Mouse (Mus musculus): ENCODE measurements around the gene Mbl2. TPM values are rescaled to one million over a fixed set of nuclear protein-coding genes. Genes with fewer than 3 reads are reported as not detected.
A peak's percentile ranks its signal among the peaks of the same experiment; 100 is the strongest.
"Not testable (repeated sequence)": the region's sequence is repeated elsewhere in the genome, so short reads cannot be mapped to it uniquely, and the experiment has no call there.

Mbl2 gene
- 0.14 TPM in 1 of 2 replicates, not detected in the other for polyA plus RNA-seq (2015; fragmentation: Nextera tagmentation; extraction: Ambion mirVana)

GRCm38 (mm10) chr19:30232691-30233090 is at the start of gene Mbl2:
Gene Mbl2, plus strand, starts transcription at chr19:30232942.
- Histone ChIP-seq H3K27ac (ENCODE audit: low read depth, low read length) (no peak within 1 kb of the TSS), H3K9me3 (ENCODE audit: control insufficient read depth, low read length) (no peaks in the 10 kb centered on the region), H3K27me3 (replicated peaks; ENCODE audit: control insufficient read depth, insufficient read depth, low read length) (no peaks in the 10 kb centered on the region), H3K4me3 (ENCODE audit: low read length) (no peak within 1 kb of the TSS), H3K4me1 (ENCODE audit: control insufficient read depth, insufficient read depth, low read depth, low read length) (no peaks in the 10 kb centered on the region), H3K36me3 (ENCODE audit: control insufficient read depth, insufficient read depth, low read length) (no peaks in the 10 kb centered on the region), H3K4me2 (ENCODE audit: low read length) (no peak within 1 kb of the TSS), H3K9ac (ENCODE audit: low read depth, low read length) (no peak within 1 kb of the TSS)
- ATAC-seq: no peak
- WGBS: 89% methylated on average over 3 of the region's 3 CpGs

GRCm38 (mm10) chr19:30185536-30185935 is 47.2 kb upstream of the Mbl2 start:
- ATAC-seq: no peak
- 89% methylated on average over 2 of the region's 2 CpGs for WGBS
- Histone ChIP-seq H3K27me3 (replicated peaks; ENCODE audit: control insufficient read depth, insufficient read depth, low read length) (no peaks in the 10 kb centered on the region), H3K36me3 (ENCODE audit: control insufficient read depth, insufficient read depth, low read length) (no peaks in the 10 kb centered on the region), H3K4me3 (ENCODE audit: low read length) (no peak overlapping the region), H3K4me2 (ENCODE audit: low read length) (no peak overlapping the region), H3K9ac (ENCODE audit: low read depth, low read length) (no peak overlapping the region), H3K9me3 (ENCODE audit: control insufficient read depth, low read length) (peaks cover 4% of the 10 kb centered on the region), H3K27ac (ENCODE audit: low read depth, low read length) (no peak overlapping the region), H3K4me1 (ENCODE audit: control insufficient read depth, insufficient read depth, low read depth, low read length) (no peaks in the 10 kb centered on the region)

GRCm38 (mm10) chr19:30187232-30187631 is 45.5 kb upstream of the Mbl2 start:
- Histone ChIP-seq H3K9me3 (ENCODE audit: control insufficient read depth, low read length) (peaks cover 4% of the 10 kb centered on the region), H3K27me3 (replicated peaks; ENCODE audit: control insufficient read depth, insufficient read depth, low read length) (no peaks in the 10 kb centered on the region), H3K36me3 (ENCODE audit: control insufficient read depth, insufficient read depth, low read length) (no peaks in the 10 kb centered on the region), H3K4me1 (ENCODE audit: control insufficient read depth, insufficient read depth, low read depth, low read length) (no peaks in the 10 kb centered on the region), H3K27ac (ENCODE audit: low read depth, low read length) (no peak overlapping the region), H3K4me2 (ENCODE audit: low read length) (no peak overlapping the region), H3K9ac (ENCODE audit: low read depth, low read length) (no peak overlapping the region), H3K4me3 (ENCODE audit: low read length) (no peak overlapping the region)
- ATAC-seq: no peak
- WGBS: 91% methylated on average over 2 of the region's 2 CpGs

- Histone ChIP-seq H3K27me3 (replicated peaks; ENCODE audit: control insufficient read depth, insufficient read depth, low read length) (no peaks in the 10 kb centered on the region), H3K9me3 (ENCODE audit: control insufficient read depth, low read length) (no peaks in the 10 kb centered on the region; the same call in 1 of the 2 replicates)
Observed at GRCm38 (mm10) chr19:30194999-30195398, 37.7 kb upstream of the Mbl2 start.

GRCm38 (mm10) chr19:30202177-30202576 is 30.6 kb upstream of the Mbl2 start:
- Histone ChIP-seq H3K27ac (ENCODE audit: low read depth, low read length) (no peak overlapping the region), H3K9me3 (ENCODE audit: control insufficient read depth, low read length) (no peaks in the 10 kb centered on the region), H3K9ac (ENCODE audit: low read depth, low read length) (no peak overlapping the region), H3K4me1 (ENCODE audit: control insufficient read depth, insufficient read depth, low read depth, low read length) (no peaks in the 10 kb centered on the region; the same call in 1 of the 2 replicates), H3K4me2 (ENCODE audit: low read length) (no peak overlapping the region), H3K36me3 (ENCODE audit: control insufficient read depth, insufficient read depth, low read length) (no peaks in the 10 kb centered on the region), H3K27me3 (replicated peaks; ENCODE audit: control insufficient read depth, insufficient read depth, low read length) (no peaks in the 10 kb centered on the region), H3K4me3 (ENCODE audit: low read length) (no peak overlapping the region)
- ATAC-seq: no peak
- WGBS: 81% methylated on average over 7 of the region's 7 CpGs

More at GRCm38 (mm10) chr19:30194999-30195398, 37.7 kb upstream of the Mbl2 start:
- Histone ChIP-seq H3K27ac (ENCODE audit: low read depth, low read length) (no peak overlapping the region), H3K36me3 (ENCODE audit: control insufficient read depth, insufficient read depth, low read length) (no peaks in the 10 kb centered on the region), H3K4me1 (ENCODE audit: control insufficient read depth, insufficient read depth, low read depth, low read length) (no peaks in the 10 kb centered on the region), H3K9ac (ENCODE audit: low read depth, low read length) (no peak overlapping the region), H3K4me3 (ENCODE audit: low read length) (no peak overlapping the region), H3K4me2 (ENCODE audit: low read length) (no peak overlapping the region)
- WGBS: 83% methylated on average over 6 of the region's 6 CpGs
- ATAC-seq: no peak

GRCm38 (mm10) chr19:30205159-30205816 is 27.5 kb upstream of the Mbl2 start:
- 19% methylated on average over 12 of the region's 12 CpGs for WGBS
- Histone ChIP-seq H3K4me3 (ENCODE audit: low read length) (no peak overlapping the region), H3K27me3 (replicated peaks; ENCODE audit: control insufficient read depth, insufficient read depth, low read length) (no peaks in the 10 kb centered on the region), H3K9ac (ENCODE audit: low read depth, low read length) (no peak overlapping the region), H3K4me2 (ENCODE audit: low read length) (no peak overlapping the region), H3K9me3 (ENCODE audit: control insufficient read depth, low read length) (no peaks in the 10 kb centered on the region), H3K4me1 (ENCODE audit: control insufficient read depth, insufficient read depth, low read depth, low read length) (no peaks in the 10 kb centered on the region; the same call in 1 of the 2 replicates), H3K27ac (ENCODE audit: low read depth, low read length) (no peak overlapping the region), H3K36me3 (ENCODE audit: control insufficient read depth, insufficient read depth, low read length) (no peaks in the 10 kb centered on the region)
- ATAC-seq: peak; percentile 64; the same call in 1 of the 2 replicates

GRCm38 (mm10) chr19:30205874-30206273 is 26.9 kb upstream of the Mbl2 start:
- H3K27me3 ChIP-seq (replicated peaks; ENCODE audit: control insufficient read depth, insufficient read depth, low read length): no peaks in the 10 kb centered on the region
- H3K4me3 ChIP-seq (ENCODE audit: low read length): no peak overlapping the region
- peak; percentile 27; the same call in 1 of the 2 replicates for ATAC-seq
- no peaks in the 10 kb centered on the region for H3K36me3 ChIP-seq (ENCODE audit: control insufficient read depth, insufficient read depth, low read length)
- H3K9ac ChIP-seq (ENCODE audit: low read depth, low read length): no peak overlapping the region
- no peaks in the 10 kb centered on the region for H3K9me3 ChIP-seq (ENCODE audit: control insufficient read depth, low read length)
- H3K4me2 ChIP-seq (ENCODE audit: low read length): no peak overlapping the region
- no peak overlapping the region for H3K27ac ChIP-seq (ENCODE audit: low read depth, low read length)
- no peaks in the 10 kb centered on the region; the same call in 1 of the 2 replicates for H3K4me1 ChIP-seq (ENCODE audit: control insufficient read depth, insufficient read depth, low read depth, low read length)
- 76% methylated on average over 4 of the region's 4 CpGs for WGBS

- H3K36me3 ChIP-seq (ENCODE audit: control insufficient read depth, insufficient read depth, low read length): no peaks in the 10 kb centered on the region
- no peak overlapping the region for H3K4me2 ChIP-seq (ENCODE audit: low read length)
- H3K27ac ChIP-seq (ENCODE audit: low read depth, low read length): no peak overlapping the region
- no peaks in the 10 kb centered on the region for H3K9me3 ChIP-seq (ENCODE audit: control insufficient read depth, low read length)
- ATAC-seq: no peak
- WGBS: 65% methylated on average over 1 of the region's 1 CpGs
- H3K4me3 ChIP-seq (ENCODE audit: low read length): no peak overlapping the region
- no peaks in the 10 kb centered on the region; the same call in 1 of the 2 replicates for H3K4me1 ChIP-seq (ENCODE audit: control insufficient read depth, insufficient read depth, low read depth, low read length)
- H3K9ac ChIP-seq (ENCODE audit: low read depth, low read length): no peak overlapping the region
- no peaks in the 10 kb centered on the region for H3K27me3 ChIP-seq (replicated peaks; ENCODE audit: control insufficient read depth, insufficient read depth, low read length)
Observed at GRCm38 (mm10) chr19:30206981-30207380, 25.8 kb upstream of the Mbl2 start.

GRCm38 (mm10) chr19:30209006-30209405 is 23.7 kb upstream of the Mbl2 start:
- 91% methylated on average over 8 of the region's 8 CpGs for WGBS

More at GRCm38 (mm10) chr19:30209006-30209405, 23.7 kb upstream of the Mbl2 start:
- not testable (repeated sequence) for H3K9me3 ChIP-seq (ENCODE audit: control insufficient read depth, low read length); ATAC-seq; H3K4me1 ChIP-seq (ENCODE audit: control insufficient read depth, insufficient read depth, low read depth, low read length); H3K27ac ChIP-seq (ENCODE audit: low read depth, low read length); H3K4me3 ChIP-seq (ENCODE audit: low read length); H3K36me3 ChIP-seq (ENCODE audit: control insufficient read depth, insufficient read depth, low read length); H3K9ac ChIP-seq (ENCODE audit: low read depth, low read length); H3K27me3 ChIP-seq (replicated peaks; ENCODE audit: control insufficient read depth, insufficient read depth, low read length); H3K4me2 ChIP-seq (ENCODE audit: low read length)

Measured in hindbrain, embryonic 16.5 days (tissue).